Mouse (Mus musculus): Measurements from ENCODE around the gene Pik3r1.

- TF ChIP-seq POLR2AphosphoS2 (IDR thresholded peaks at IDR 0.05; ENCODE audit: insufficient read length, low read depth) (peak; percentile 58), POLR2A (IDR thresholded peaks at IDR 0.05; ENCODE audit: insufficient read length, low read depth) (peak; percentile 49), MAX (IDR thresholded peaks at IDR 0.05; ENCODE audit: low read depth) (no peak), TCF3 (IDR thresholded peaks at IDR 0.05; ENCODE audit: insufficient read length, low read depth) (no peak), TCF12 (IDR thresholded peaks at IDR 0.05; ENCODE audit: insufficient read depth, poor library complexity, severe bottlenecking) (no peak), USF1 (IDR thresholded peaks at IDR 0.05; ENCODE audit: low read depth) (no peak), E2F4 (IDR thresholded peaks at IDR 0.05; ENCODE audit: insufficient read depth) (peak; percentile 22), MYOG (IDR thresholded peaks at IDR 0.05; ENCODE audit: control insufficient read depth in 1 of 3, insufficient read depth in 1 of 3, insufficient read length in 2 of 3, low read depth in 2 of 3) (no peak)
These were observed 594 bp upstream of the Pik3r1 start for GRCm38 (mm10) chr13:101768630-101768991.
